Mouse (Mus musculus): Measurements from ENCODE around the gene Inpp5e. TPM values are rescaled to one million over a fixed set of nuclear protein-coding genes. Genes with fewer than 3 reads are reported as not detected.
A peak's percentile ranks its signal among the peaks of the same experiment; 100 is the strongest.
"Not testable (repeated sequence)": the region's sequence is repeated elsewhere in the genome, so short reads cannot be mapped to it uniquely, and the experiment has no call there.

The Inpp5e gene
- polyA plus RNA-seq, 1 experiment from 2014 or later = 19.1 TPM

- H3K4me1 ChIP-seq (replicated peaks) = peaks cover 20% of the 10 kb centered on the region
- peak within 1 kb of the TSS; percentile 34 for H3K27ac ChIP-seq (ENCODE audit: poor library complexity, severe bottlenecking)
- H3K36me3 ChIP-seq = peaks cover 76% of the 10 kb centered on the region
- peak; percentile 89 for ATAC-seq (ENCODE audit: insufficient number of reproducible peaks, low FRiP score)
- H3K9me3 ChIP-seq (replicated peaks) = no peaks in the 10 kb centered on the region
- H3K4me3 ChIP-seq = peak within 1 kb of the TSS; percentile 95
- H3K27me3 ChIP-seq (replicated peaks) = no peaks in the 10 kb centered on the region
- peak within 1 kb of the TSS; percentile 98 for H3K4me2 ChIP-seq
- WGBS = 0% methylated on average over 60 of the region's 60 CpGs
- H3K9ac ChIP-seq = peak within 1 kb of the TSS; percentile 94
These were observed 19.8 kb downstream of the Inpp5e start, which contains the start of the genes Entr1 and Pmpca for GRCm38 (mm10) chr2:26389154-26389690. Gene Entr1 (minus strand): TSS chr2:26389316. Gene Pmpca (plus strand): TSS chr2:26389339.

- Histone ChIP-seq H3K4me1 (replicated peaks) (peaks cover 20% of the 10 kb centered on the region), H3K4me2 (peak overlapping the region; percentile 98), H3K9ac (peak overlapping the region; percentile 94), H3K9me3 (replicated peaks) (no peaks in the 10 kb centered on the region), H3K36me3 (peaks cover 76% of the 10 kb centered on the region), H3K27me3 (replicated peaks) (no peaks in the 10 kb centered on the region), H3K27ac (ENCODE audit: poor library complexity, severe bottlenecking) (peak overlapping the region; percentile 34), H3K4me3 (peak overlapping the region; percentile 95)
- under 1% methylated on average over 40 of the region's 45 CpGs for WGBS
- ATAC-seq (ENCODE audit: insufficient number of reproducible peaks, low FRiP score) = peak; percentile 58
These were observed 20.3 kb downstream of the Inpp5e start for GRCm38 (mm10) chr2:26388682-26389153.

- Histone ChIP-seq H3K27ac (ENCODE audit: poor library complexity, severe bottlenecking) (no peak overlapping the region), H3K4me3 (peak overlapping the region; percentile 95), H3K4me1 (replicated peaks) (peaks cover 20% of the 10 kb centered on the region), H3K4me2 (peak overlapping the region; percentile 98), H3K9ac (no peak overlapping the region), H3K36me3 (peaks cover 76% of the 10 kb centered on the region), H3K27me3 (replicated peaks) (no peaks in the 10 kb centered on the region), H3K9me3 (replicated peaks) (no peaks in the 10 kb centered on the region)
- WGBS = 86% methylated on average over 3 of the region's 3 CpGs
- ATAC-seq (ENCODE audit: insufficient number of reproducible peaks, low FRiP score) = no peak
These were observed 21.3 kb downstream of the Inpp5e start for GRCm38 (mm10) chr2:26387713-26388112.

- 30% methylated on average over 6 of the region's 6 CpGs for WGBS
- Histone ChIP-seq H3K4me3 (peak overlapping the region; percentile 71), H3K36me3 (peaks cover 74% of the 10 kb centered on the region), H3K4me2 (peak overlapping the region; percentile 88), H3K9ac (peak overlapping the region; percentile 80)
- not testable (repeated sequence) for H3K4me1 ChIP-seq (replicated peaks); H3K9me3 ChIP-seq (replicated peaks); H3K27ac ChIP-seq (ENCODE audit: poor library complexity, severe bottlenecking); H3K27me3 ChIP-seq (replicated peaks)
- ATAC-seq (ENCODE audit: insufficient number of reproducible peaks, low FRiP score) = peak; percentile 7; the same call in 1 of the 2 replicates
These were observed 28.1 kb downstream of the Inpp5e start for GRCm38 (mm10) chr2:26380871-26381270.

- Histone ChIP-seq H3K9ac (peak within 1 kb of the TSS; percentile 80), H3K27me3 (replicated peaks) (no peaks in the 10 kb centered on the region), H3K36me3 (peaks cover 73% of the 10 kb centered on the region), H3K4me2 (peak within 1 kb of the TSS; percentile 88), H3K4me1 (replicated peaks) (no peaks in the 10 kb centered on the region; the same call in 1 of the 2 replicates), H3K4me3 (peak within 1 kb of the TSS; percentile 71), H3K9me3 (replicated peaks) (no peaks in the 10 kb centered on the region), H3K27ac (ENCODE audit: poor library complexity, severe bottlenecking) (peak within 1 kb of the TSS; percentile 3; the same call in 1 of the 2 replicates)
- WGBS = under 1% methylated on average over 38 of the region's 38 CpGs
- peak; percentile 90 for ATAC-seq (ENCODE audit: insufficient number of reproducible peaks, low FRiP score)
These were observed 28.8 kb downstream of the Inpp5e start, which contains the start of gene Snapc4 for GRCm38 (mm10) chr2:26380131-26380771. Gene Snapc4 (minus strand): TSS chr2:26380653.

GRCm38 (mm10) chr2:26372396-26372795 is 36.6 kb downstream of the Inpp5e start:
- no peaks in the 10 kb centered on the region for H3K27me3 ChIP-seq (replicated peaks)
- H3K36me3 ChIP-seq = peaks cover 97% of the 10 kb centered on the region
- no peak overlapping the region for H3K4me3 ChIP-seq
- no peak for ATAC-seq (ENCODE audit: insufficient number of reproducible peaks, low FRiP score)
- H3K9ac ChIP-seq = no peak overlapping the region
- no peak overlapping the region for H3K4me2 ChIP-seq
- no peaks in the 10 kb centered on the region for H3K4me1 ChIP-seq (replicated peaks)
- H3K9me3 ChIP-seq (replicated peaks) = no peaks in the 10 kb centered on the region
- H3K27ac ChIP-seq (ENCODE audit: poor library complexity, severe bottlenecking) = no peak overlapping the region
- 90% methylated on average over 8 of the region's 8 CpGs for WGBS

GRCm38 (mm10) chr2:26368572-26368971 is 40.4 kb downstream of the Inpp5e start:
- Histone ChIP-seq H3K9me3 (replicated peaks) (no peaks in the 10 kb centered on the region), H3K9ac (no peak overlapping the region), H3K4me3 (no peak overlapping the region), H3K36me3 (peaks cover 94% of the 10 kb centered on the region), H3K4me1 (replicated peaks) (peaks cover 13% of the 10 kb centered on the region), H3K4me2 (no peak overlapping the region), H3K27ac (ENCODE audit: poor library complexity, severe bottlenecking) (no peak overlapping the region), H3K27me3 (replicated peaks) (no peaks in the 10 kb centered on the region)
- 81% methylated on average over 1 of the region's 1 CpGs for WGBS
- ATAC-seq (ENCODE audit: insufficient number of reproducible peaks, low FRiP score) = no peak

- no peak overlapping the region for H3K27ac ChIP-seq (ENCODE audit: poor library complexity, severe bottlenecking)
- H3K36me3 ChIP-seq = peaks cover 94% of the 10 kb centered on the region
- H3K9ac ChIP-seq = no peak overlapping the region
- no peaks in the 10 kb centered on the region for H3K9me3 ChIP-seq (replicated peaks)
- WGBS = 90% methylated on average over 6 of the region's 6 CpGs
- H3K4me2 ChIP-seq = no peak overlapping the region
- H3K4me1 ChIP-seq (replicated peaks) = peaks cover 13% of the 10 kb centered on the region
- ATAC-seq (ENCODE audit: insufficient number of reproducible peaks, low FRiP score) = no peak
- H3K4me3 ChIP-seq = no peak overlapping the region
- H3K27me3 ChIP-seq (replicated peaks) = no peaks in the 10 kb centered on the region
These were observed 41.1 kb downstream of the Inpp5e start for GRCm38 (mm10) chr2:26367911-26368310.

GRCm38 (mm10) chr2:26364738-26365465 is 44.1 kb downstream of the Inpp5e start:
- H3K9ac ChIP-seq = peak overlapping the region; percentile 25; the same call in 1 of the 2 replicates
- 62% methylated on average over 10 of the region's 10 CpGs for WGBS
- peak overlapping the region; percentile 10; the same call in 1 of the 2 replicates for H3K27ac ChIP-seq (ENCODE audit: poor library complexity, severe bottlenecking)
- no peaks in the 10 kb centered on the region for H3K9me3 ChIP-seq (replicated peaks)
- peaks cover 71% of the 10 kb centered on the region for H3K36me3 ChIP-seq
- H3K4me2 ChIP-seq = no peak overlapping the region
- no peaks in the 10 kb centered on the region for H3K27me3 ChIP-seq (replicated peaks)
- 0 out of 2 replicates have a peak, but pooled peaks have one; percentile 46 for ATAC-seq (ENCODE audit: insufficient number of reproducible peaks, low FRiP score)
- H3K4me3 ChIP-seq = no peak overlapping the region
- peaks cover 13% of the 10 kb centered on the region for H3K4me1 ChIP-seq (replicated peaks)

- ATAC-seq (ENCODE audit: insufficient number of reproducible peaks, low FRiP score) = no peak
- no peak overlapping the region for H3K4me2 ChIP-seq
- no peak overlapping the region for H3K4me3 ChIP-seq
- H3K36me3 ChIP-seq = peaks cover 57% of the 10 kb centered on the region
- 70% methylated on average over 5 of the region's 5 CpGs for WGBS
- H3K27ac ChIP-seq (ENCODE audit: poor library complexity, severe bottlenecking) = no peak overlapping the region
- no peaks in the 10 kb centered on the region for H3K9me3 ChIP-seq (replicated peaks)
- peaks cover 13% of the 10 kb centered on the region for H3K4me1 ChIP-seq (replicated peaks)
- H3K27me3 ChIP-seq (replicated peaks) = no peaks in the 10 kb centered on the region
- H3K9ac ChIP-seq = 0 out of 2 replicates have a peak overlapping the region, but pooled peaks have one; percentile 8
These were observed 45.5 kb downstream of the Inpp5e start for GRCm38 (mm10) chr2:26363481-26363880.

GRCm38 (mm10) chr2:26362991-26363390 is 46.0 kb downstream of the Inpp5e start:
- no peaks in the 10 kb centered on the region for H3K9me3 ChIP-seq (replicated peaks)
- 75% methylated on average over 5 of the region's 5 CpGs for WGBS
- no peak for ATAC-seq (ENCODE audit: insufficient number of reproducible peaks, low FRiP score)
- no peak overlapping the region for H3K4me2 ChIP-seq
- H3K9ac ChIP-seq = 0 out of 2 replicates have a peak overlapping the region, but pooled peaks have one; percentile 8
- H3K27me3 ChIP-seq (replicated peaks) = no peaks in the 10 kb centered on the region
- H3K4me1 ChIP-seq (replicated peaks) = peaks cover 13% of the 10 kb centered on the region
- peaks cover 52% of the 10 kb centered on the region for H3K36me3 ChIP-seq
- H3K4me3 ChIP-seq = no peak overlapping the region
- H3K27ac ChIP-seq (ENCODE audit: poor library complexity, severe bottlenecking) = no peak overlapping the region
